Mouse (Mus musculus) intestine, embryonic 16.5 days (tissue): ENCODE results near the gene Relb. TPM values are rescaled to one million over a fixed set of nuclear protein-coding genes. Genes with fewer than 3 reads are reported as not detected.

Source experiments
- ATAC-seq: fragments of 200-750 bp; cut with Nextera tagmentation; 2 replicates; pipeline ENCODE4 v1.8.0; 2017; ENCODE audit warnings: moderate TSS enrichment, moderate library complexity
- H3K27ac ChIP-seq: fragments of 300-500 bp; sonication (generic); 2 replicates; pipeline ENCODE4 v1.5.1; 2014; ENCODE audit warnings: mild to moderate bottlenecking, low read length
- H3K27me3 ChIP-seq: fragments of 300-500 bp; sonication (generic); replicated peaks from 2 replicates; pipeline ENCODE4 v1.6.1; 2014; ENCODE audit warnings: low read length, control low read depth, mixed read lengths; ENCODE audit not compliant: control insufficient read depth, insufficient read depth
- H3K36me3 ChIP-seq: fragments of 300-500 bp; sonication (generic); 2 replicates; pipeline ENCODE4 v1.6.1; 2014; ENCODE audit warnings: low read length, control low read depth; ENCODE audit not compliant: control insufficient read depth, insufficient read depth
- H3K4me1 ChIP-seq: fragments of 300-500 bp; sonication (generic); 2 replicates; pipeline ENCODE4 v1.6.1; 2014; ENCODE audit warnings: low read length, control low read depth, mixed read lengths; ENCODE audit not compliant: control insufficient read depth, insufficient read depth
- H3K4me2 ChIP-seq: fragments of 300-500 bp; sonication (generic); 2 replicates; pipeline ENCODE4 v1.6.1; 2014; ENCODE audit warnings: low read depth, low read length, control low read depth
- H3K4me3 ChIP-seq: fragments of 300-500 bp; sonication (generic); 2 replicates; pipeline ENCODE4 v1.5.1; 2014; ENCODE audit warnings: mild to moderate bottlenecking, low read length
- H3K9ac ChIP-seq: fragments of 300-500 bp; sonication (generic); 2 replicates; pipeline ENCODE4 v1.6.1; 2014; ENCODE audit warnings: low read depth, low read length
- H3K9me3 ChIP-seq: fragments of 300-500 bp; sonication (generic); 2 replicates; pipeline ENCODE4 v1.6.1; 2016; ENCODE audit warnings: low read length, control low read depth; ENCODE audit not compliant: control insufficient read depth
- WGBS: fragments of 180-500 bp; shearing (Covaris S2); extraction: QIAGEN DNeasy Blood & Tissue Kit; methylation state at CpG from one replicate; pipeline ENCODE4 v1.1.7; 2014; 5-methylcytosine and 5-hydroxymethylcytosine counted together
- polyA plus RNA-seq: library from polyadenylated mRNA; unstranded; fragments of >200 nt; fragmentation: Nextera tagmentation; extraction: Ambion mirVana; gene quantifications from 2 replicates; pipeline ENCODE4 v1.2.1, GENCODE M21; 2015

Gene Relb
- 8.8 and 10.6 TPM in 2 replicates for polyA plus RNA-seq

DNA sequence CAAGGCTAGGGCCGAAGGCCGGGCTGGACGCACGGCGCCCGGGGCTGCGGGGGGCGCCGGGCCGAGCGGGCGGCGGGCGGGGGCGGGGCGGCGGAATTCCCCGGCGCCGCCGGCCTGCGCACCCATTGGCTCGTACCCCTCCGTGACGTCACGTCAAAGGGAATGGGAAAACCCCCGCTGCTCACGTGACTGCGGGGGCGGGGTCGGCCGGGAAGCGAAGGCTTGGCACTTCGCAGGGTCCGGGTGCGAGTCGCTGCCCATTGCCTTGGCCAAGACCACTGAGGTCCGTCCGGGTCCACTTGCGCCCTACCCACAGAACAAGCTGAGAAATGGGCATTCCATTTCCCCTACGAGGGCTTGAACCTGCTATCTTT lies at the start of gene Relb:
TSS of gene Relb (minus strand) at position 78 of the 374 bp plus-strand sequence.
- Histone ChIP-seq H3K27me3 (no peaks in the 10 kb centered on the region), H3K27ac (peak within 1 kb of the TSS; percentile 93), H3K9ac (peak within 1 kb of the TSS; percentile 72), H3K36me3 (peaks cover 11% of the 10 kb centered on the region), H3K4me1 (peaks cover 8% of the 10 kb centered on the region), H3K9me3 (no peaks in the 10 kb centered on the region), H3K4me3 (peak within 1 kb of the TSS; percentile 79), H3K4me2 (peak within 1 kb of the TSS; percentile 91)
- ATAC-seq, result peak; percentile 57
- WGBS, result under 1% methylated on average over 38 of the region's 41 CpGs

DNA sequence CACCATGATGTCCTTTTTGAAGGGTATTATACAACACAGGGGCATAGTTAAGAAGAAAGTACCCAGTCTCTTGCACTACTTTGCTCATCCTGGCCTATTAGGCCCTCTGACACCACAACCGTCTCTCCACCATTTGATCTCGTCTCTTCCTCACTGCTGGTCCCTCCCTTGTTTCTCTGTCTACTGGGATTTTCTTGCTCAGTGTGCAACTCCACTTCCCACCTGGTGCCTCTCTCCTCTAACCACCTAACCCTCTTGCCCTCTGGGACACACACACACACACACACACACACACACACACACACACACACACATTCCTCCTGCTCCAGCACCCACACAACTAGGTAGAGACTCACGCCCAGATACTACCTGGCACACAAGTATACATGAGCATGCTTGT lies 49.7 kb upstream of the Relb start:
- H3K27ac ChIP-seq, result no peak overlapping the region
- no peak overlapping the region for H3K9ac ChIP-seq
- 92% methylated on average over 3 of the region's 3 CpGs for whole genome bisulfite sequencing
- H3K4me2 ChIP-seq, result no peak overlapping the region
- H3K4me1 ChIP-seq, result peaks cover 12% of the 10 kb centered on the region; the same call in 1 of the 2 replicates
- no peak overlapping the region for H3K4me3 ChIP-seq
- no peaks in the 10 kb centered on the region for H3K27me3 ChIP-seq
- no peaks in the 10 kb centered on the region for H3K36me3 ChIP-seq
- no peaks in the 10 kb centered on the region for H3K9me3 ChIP-seq
- ATAC-seq, result no peak

DNA sequence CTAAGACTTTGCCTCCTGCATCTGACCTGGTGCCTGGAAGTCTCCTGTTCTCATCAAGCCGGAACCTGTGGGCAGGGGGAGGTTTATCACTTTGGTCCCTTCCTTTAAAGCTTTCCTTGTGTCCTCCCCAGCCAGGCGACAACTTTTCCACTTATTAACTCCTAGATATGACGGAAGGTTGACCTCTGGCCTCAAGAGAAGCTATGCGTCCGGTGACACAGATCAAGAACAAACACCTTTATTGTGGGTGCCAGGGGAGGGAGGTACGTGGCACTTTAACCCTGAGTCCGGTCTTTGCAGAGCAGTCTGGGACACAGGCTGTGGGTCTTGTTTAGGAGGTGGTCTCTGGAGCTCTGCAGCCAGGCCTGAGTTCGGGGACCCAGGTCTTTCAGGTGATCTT lies 48.6 kb upstream of the Relb start, which contains the start of gene Apoc2:
TSS of gene Apoc2 (minus strand) at position 70 of the 400 bp plus-strand sequence.
- Histone ChIP-seq H3K27me3 (no peaks in the 10 kb centered on the region), H3K27ac (peak within 1 kb of the TSS; percentile 73), H3K4me2 (no peak within 1 kb of the TSS), H3K4me1 (peaks cover 12% of the 10 kb centered on the region; the same call in 1 of the 2 replicates), H3K9ac (no peak within 1 kb of the TSS), H3K4me3 (no peak within 1 kb of the TSS; the same call in 1 of the 2 replicates), H3K9me3 (no peaks in the 10 kb centered on the region), H3K36me3 (no peaks in the 10 kb centered on the region)
- 46% methylated on average over 8 of the region's 8 CpGs for WGBS
- peak; percentile 54 for ATAC-seq

DNA sequence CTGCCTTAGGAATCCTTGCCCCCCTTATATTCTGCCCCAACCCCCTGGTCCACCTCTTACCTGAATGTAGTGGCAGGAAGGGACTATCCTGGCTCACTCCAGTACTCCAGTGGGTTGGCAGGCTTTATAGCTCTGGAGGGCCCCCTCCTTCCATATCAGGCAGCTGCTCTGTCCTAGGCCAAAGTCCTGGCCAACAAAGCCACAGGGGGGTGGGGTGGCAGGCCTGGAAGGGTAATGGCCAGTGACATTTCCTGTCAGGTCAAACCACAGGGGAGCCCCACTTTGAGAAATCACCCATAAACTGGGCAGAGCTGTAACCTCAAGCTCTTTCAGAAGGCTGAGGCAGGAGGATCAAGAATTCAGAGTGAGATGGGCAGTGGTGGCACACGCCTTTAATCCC lies 47.4 kb upstream of the Relb start:
- Histone ChIP-seq H3K27ac (no peak overlapping the region; the same call in 1 of the 2 replicates), H3K36me3 (no peaks in the 10 kb centered on the region), H3K9ac (peak overlapping the region; percentile 46), H3K4me2 (peak overlapping the region; percentile 11; the same call in 1 of the 2 replicates), H3K27me3 (no peaks in the 10 kb centered on the region), H3K4me1 (peaks cover 12% of the 10 kb centered on the region; the same call in 1 of the 2 replicates), H3K4me3 (peak overlapping the region; percentile 28), H3K9me3 (no peaks in the 10 kb centered on the region)
- 81% methylated on average over 1 of the region's 1 CpGs for WGBS
- peak; percentile 79 for ATAC-seq

DNA sequence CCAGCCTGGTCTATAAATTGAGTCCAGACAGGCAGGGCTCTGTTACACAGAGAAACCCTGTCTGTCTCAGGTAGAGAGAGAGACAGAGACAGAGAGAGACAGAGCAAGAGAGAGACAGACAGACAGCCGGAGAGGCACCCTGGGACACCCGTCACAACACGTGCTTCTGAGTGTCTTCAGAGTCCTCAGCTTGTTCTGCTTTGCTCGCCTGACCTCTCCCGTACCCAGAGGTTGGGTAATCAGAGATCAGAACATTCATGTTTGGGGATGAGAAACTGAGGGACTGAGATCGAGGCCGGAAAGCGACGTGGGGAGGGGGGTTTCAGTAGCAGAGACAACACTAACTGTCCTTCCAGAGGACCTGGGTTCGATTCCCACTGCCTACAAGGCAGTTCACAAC lies 46.6 kb upstream of the Relb start:
- Histone ChIP-seq H3K4me3 (peak overlapping the region; percentile 28), H3K4me1 (peaks cover 9% of the 10 kb centered on the region; the same call in 1 of the 2 replicates), H3K27ac (no peak overlapping the region), H3K4me2 (no peak overlapping the region), H3K9ac (no peak overlapping the region), H3K27me3 (no peaks in the 10 kb centered on the region), H3K36me3 (no peaks in the 10 kb centered on the region), H3K9me3 (no peaks in the 10 kb centered on the region)
- WGBS, result 86% methylated on average over 10 of the region's 10 CpGs
- no peak for ATAC-seq

DNA sequence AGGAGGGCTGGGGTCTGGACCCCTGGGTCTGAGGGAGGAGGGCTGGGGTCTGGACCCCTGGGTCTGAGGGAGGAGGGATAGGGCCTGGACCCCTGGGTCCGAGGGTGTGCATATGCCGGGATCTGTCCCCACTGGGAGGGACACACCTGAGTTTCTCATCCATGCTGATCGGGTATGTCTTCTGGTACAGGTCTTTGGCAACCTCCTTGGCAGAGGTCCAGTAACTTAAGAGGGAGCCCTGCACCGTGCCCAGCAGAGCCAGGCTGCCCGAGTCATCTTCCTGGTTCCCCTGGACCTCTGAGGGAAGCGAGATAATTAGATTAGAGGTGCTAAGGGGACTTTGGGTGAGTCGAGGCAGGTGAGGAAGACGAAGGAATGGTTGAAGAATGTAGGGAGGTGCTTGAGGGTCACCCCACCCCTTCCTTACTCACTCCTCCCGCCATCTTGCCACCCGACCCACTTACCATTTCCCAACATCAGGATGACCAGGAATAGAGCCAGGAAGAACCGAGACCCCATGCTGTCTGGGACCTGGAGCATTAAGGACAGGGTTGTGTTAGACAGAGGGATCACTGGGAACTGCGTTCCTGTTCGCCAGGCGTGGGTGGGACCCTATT lies 44.0 kb upstream of the Relb start:
- 63% methylated on average over 14 of the region's 14 CpGs for WGBS
- Histone ChIP-seq H3K27ac (no peak overlapping the region), H3K9ac (no peak overlapping the region)

DNA sequence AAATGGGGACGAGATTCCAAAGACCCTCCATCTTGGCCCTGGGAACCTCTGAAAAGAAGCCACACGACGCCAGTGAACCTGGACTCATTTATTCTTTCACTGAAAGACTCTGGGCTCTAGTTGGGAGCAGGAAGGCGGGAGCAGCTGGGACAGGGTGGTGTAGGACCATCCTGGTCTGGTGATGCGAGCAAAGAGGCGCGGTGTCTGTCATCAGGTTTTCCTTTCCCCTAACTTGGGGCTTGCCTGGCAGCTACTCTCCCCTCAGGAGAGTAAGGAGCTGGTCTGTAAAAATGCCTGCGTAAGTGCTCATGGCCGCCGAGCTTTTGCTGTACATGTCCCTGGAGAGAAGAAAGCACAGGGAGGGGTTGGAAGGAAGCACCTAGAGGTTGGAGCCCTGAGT lies 42.3 kb upstream of the Relb start:
- Histone ChIP-seq H3K4me1 (0 out of 2 replicates have a peak, but pooled peaks cover 5% of the 10 kb centered on the region), H3K4me3 (no peak overlapping the region), H3K4me2 (no peak overlapping the region), H3K9me3 (no peaks in the 10 kb centered on the region), H3K9ac (no peak overlapping the region), H3K36me3 (no peaks in the 10 kb centered on the region), H3K27ac (no peak overlapping the region), H3K27me3 (no peaks in the 10 kb centered on the region)
- WGBS, result 76% methylated on average over 10 of the region's 10 CpGs
- no peak for ATAC-seq

More for the DNA sequence above, 44.0 kb upstream of the Relb start:
- Histone ChIP-seq H3K4me3 (no peak overlapping the region), H3K9me3 (no peaks in the 10 kb centered on the region), H3K4me1 (peaks cover 14% of the 10 kb centered on the region; the same call in 1 of the 2 replicates), H3K36me3 (no peaks in the 10 kb centered on the region), H3K4me2 (no peak overlapping the region), H3K27me3 (no peaks in the 10 kb centered on the region)
- ATAC-seq, result no peak

DNA sequence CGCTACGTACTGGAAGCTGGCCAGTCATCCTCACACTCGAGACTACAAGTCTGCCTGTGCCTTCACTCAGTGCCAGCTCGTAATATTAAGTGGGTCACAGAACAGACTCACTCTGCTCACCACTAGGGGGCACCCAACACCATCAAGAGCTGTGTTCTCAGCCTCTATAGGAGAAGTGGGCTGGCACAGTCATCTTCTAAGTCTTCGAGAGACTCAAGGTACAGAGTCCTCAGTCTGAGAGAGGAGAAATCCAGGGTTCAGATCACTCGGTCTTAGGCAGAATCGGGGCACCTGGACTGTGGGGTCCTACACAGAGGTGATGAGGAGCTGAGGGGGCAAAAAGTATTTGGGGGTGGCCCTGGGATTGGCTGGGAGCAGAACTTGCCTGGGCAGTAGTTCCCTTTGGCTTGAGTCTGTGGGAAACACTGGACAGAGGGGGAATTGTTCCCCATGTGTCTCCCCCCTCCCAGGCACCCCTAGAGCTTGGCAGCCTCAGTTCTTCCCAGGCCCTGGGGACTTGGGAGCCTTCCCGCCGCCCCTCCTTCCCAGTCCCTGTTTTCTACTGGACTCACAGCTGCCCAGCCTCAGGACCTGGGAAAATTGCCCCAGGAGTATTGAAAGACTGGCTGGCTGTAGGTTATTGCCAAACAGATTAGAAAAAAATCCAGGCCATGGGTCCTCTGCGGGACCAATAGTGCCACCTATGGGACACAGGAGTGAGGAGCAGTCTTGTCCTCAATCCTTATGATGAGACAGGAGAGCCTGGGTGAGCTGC lies 39.9 kb upstream of the Relb start:
- ATAC-seq, result peak; percentile 83
- Histone ChIP-seq H3K9me3 (no peaks in the 10 kb centered on the region), H3K4me3 (no peak overlapping the region)

DNA sequence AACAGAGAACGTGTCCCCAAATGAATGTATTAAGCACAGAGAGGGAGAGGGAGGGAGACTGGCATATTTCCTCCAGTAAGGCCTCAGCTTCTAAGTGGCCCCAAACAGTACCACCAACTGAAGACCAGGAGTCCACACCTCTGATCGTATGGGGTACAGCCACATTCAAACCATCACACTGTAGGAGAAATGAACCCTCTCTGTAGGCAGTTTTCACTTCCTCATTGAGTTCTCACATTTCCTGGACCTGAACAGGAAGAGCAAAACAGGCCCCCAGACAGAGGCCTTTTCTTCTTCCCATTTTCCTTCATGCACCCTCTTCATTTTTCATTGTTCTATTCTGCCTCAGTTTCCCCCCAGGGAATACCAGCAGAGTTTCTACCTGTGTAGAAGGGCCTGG lies 38.2 kb upstream of the Relb start:
- Histone ChIP-seq H3K27ac (no peak overlapping the region), H3K9ac (no peak overlapping the region), H3K36me3 (no peaks in the 10 kb centered on the region), H3K4me3 (no peak overlapping the region), H3K9me3 (no peaks in the 10 kb centered on the region), H3K27me3 (no peaks in the 10 kb centered on the region), H3K4me2 (no peak overlapping the region), H3K4me1 (peaks cover 20% of the 10 kb centered on the region)
- WGBS, result 68% methylated on average over 2 of the region's 2 CpGs
- ATAC-seq, result no peak

More for the DNA sequence above, 39.9 kb upstream of the Relb start:
- Histone ChIP-seq H3K27ac (peak overlapping the region; percentile 84), H3K27me3 (no peaks in the 10 kb centered on the region), H3K4me2 (peak overlapping the region; percentile 39), H3K4me1 (peaks cover 11% of the 10 kb centered on the region), H3K9ac (peak overlapping the region; percentile 63), H3K36me3 (no peaks in the 10 kb centered on the region)
- 7% methylated on average over 10 of the region's 10 CpGs for WGBS
